Mouse (Mus musculus): Measurements from ENCODE around the gene Slc4a10. TPM values are rescaled to one million over a fixed set of nuclear protein-coding genes. Genes with fewer than 3 reads are reported as not detected.

Slc4a10 gene
- total and polyA plus RNA-seq, 3 experiments: 0.45 to 0.82 TPM; not detected in 1

- H3K27me3 ChIP-seq (ENCODE audit: insufficient read depth, low read length): no peaks in the 10 kb centered on the region
- peaks cover 17% of the 10 kb centered on the region for H3K36me3 ChIP-seq (replicated peaks)
- ATAC-seq (ENCODE audit: extremely low read depth, insufficient number of reproducible peaks, low FRiP score, poor library complexity, severe bottlenecking) (no peak), DNase-seq (ENCODE audit: low spot score) (no peak)
- H3K9me3 ChIP-seq (replicated peaks): no peaks in the 10 kb centered on the region
- TF ChIP-seq GATA1 (IDR thresholded peaks at IDR 0.05; ENCODE audit: borderline replicate concordance, low read length) (no peak), POLR2AphosphoS5 (IDR thresholded peaks at IDR 0.05; ENCODE audit: insufficient replicate concordance, low read depth, low read length) (no peak), GATA2 (IDR thresholded peaks at IDR 0.05; ENCODE audit: borderline replicate concordance, low read depth, low read length) (no peak), TAL1 (conservative IDR thresholded peaks at IDR 0.05; ENCODE audit: low read depth, low read length) (no peak), CTCF (IDR thresholded peaks at IDR 0.05; ENCODE audit: low read depth, low read length) (no peak)
- peaks cover 5% of the 10 kb centered on the region; the same call in 1 of the 2 replicates for H3K4me1 ChIP-seq (ENCODE audit: insufficient read depth, low read depth, low read length)
- no peak overlapping the region for H3K4me3 ChIP-seq (ENCODE audit: low read depth, low read length)
Observed at GRCm38 (mm10) chr2:62341734-62342128, 295.5 kb downstream of the Slc4a10 start.

- peaks cover 2% of the 10 kb centered on the region; the same call in 1 of the 2 replicates for H3K4me1 ChIP-seq (ENCODE audit: insufficient read depth, low read depth, low read length)
- H3K36me3 ChIP-seq (replicated peaks): peaks cover 10% of the 10 kb centered on the region
- no peak for DNase-seq (ENCODE audit: low spot score)
- ATAC-seq (ENCODE audit: extremely low read depth, insufficient number of reproducible peaks, low FRiP score, poor library complexity, severe bottlenecking): no peak
- no peak overlapping the region for H3K4me3 ChIP-seq (ENCODE audit: low read depth, low read length)
- TF ChIP-seq GATA2 (IDR thresholded peaks at IDR 0.05; ENCODE audit: borderline replicate concordance, low read depth, low read length): no peak
- TF ChIP-seq TAL1 (conservative IDR thresholded peaks at IDR 0.05; ENCODE audit: low read depth, low read length): no peak
- TF ChIP-seq CTCF (IDR thresholded peaks at IDR 0.05; ENCODE audit: low read depth, low read length): no peak
- TF ChIP-seq POLR2AphosphoS5 (IDR thresholded peaks at IDR 0.05; ENCODE audit: insufficient replicate concordance, low read depth, low read length): no peak
- no peak for TF ChIP-seq GATA1 (IDR thresholded peaks at IDR 0.05; ENCODE audit: borderline replicate concordance, low read length)
- no peaks in the 10 kb centered on the region for H3K9me3 ChIP-seq (replicated peaks)
- H3K27me3 ChIP-seq (ENCODE audit: insufficient read depth, low read length): no peaks in the 10 kb centered on the region
Observed at GRCm38 (mm10) chr2:62344367-62344766, 298.1 kb downstream of the Slc4a10 start.

- Histone ChIP-seq H3K27me3 (ENCODE audit: insufficient read depth, low read length) (no peaks in the 10 kb centered on the region), H3K4me3 (ENCODE audit: low read depth, low read length) (no peak overlapping the region), H3K36me3 (replicated peaks) (peaks cover 5% of the 10 kb centered on the region), H3K4me1 (ENCODE audit: insufficient read depth, low read depth, low read length) (peaks cover 2% of the 10 kb centered on the region; the same call in 1 of the 2 replicates), H3K9me3 (replicated peaks) (no peaks in the 10 kb centered on the region)
- no peak for ATAC-seq (ENCODE audit: extremely low read depth, insufficient number of reproducible peaks, low FRiP score, poor library complexity, severe bottlenecking)
- DNase-seq (ENCODE audit: low spot score): no peak
- TF ChIP-seq POLR2AphosphoS5 (IDR thresholded peaks at IDR 0.05; ENCODE audit: insufficient replicate concordance, low read depth, low read length): no peak
- no peak for TF ChIP-seq GATA1 (IDR thresholded peaks at IDR 0.05; ENCODE audit: borderline replicate concordance, low read length)
- TF ChIP-seq GATA2 (IDR thresholded peaks at IDR 0.05; ENCODE audit: borderline replicate concordance, low read depth, low read length): no peak
- no peak for TF ChIP-seq TAL1 (conservative IDR thresholded peaks at IDR 0.05; ENCODE audit: low read depth, low read length)
- TF ChIP-seq CTCF (IDR thresholded peaks at IDR 0.05; ENCODE audit: low read depth, low read length): no peak
Observed at GRCm38 (mm10) chr2:62346771-62347170, 300.5 kb downstream of the Slc4a10 start.

- H3K4me1 ChIP-seq (ENCODE audit: insufficient read depth, low read depth, low read length): peaks cover 10% of the 10 kb centered on the region; the same call in 1 of the 2 replicates
- H3K9me3 ChIP-seq (replicated peaks): no peaks in the 10 kb centered on the region
- no peak for DNase-seq (ENCODE audit: low spot score)
Observed at GRCm38 (mm10) chr2:62347762-62348161, 301.5 kb downstream of the Slc4a10 start.

GRCm38 (mm10) chr2:62352035-62352434 lies 305.8 kb downstream of the Slc4a10 start:
- no peak for TF ChIP-seq CTCF (IDR thresholded peaks at IDR 0.05; ENCODE audit: low read depth, low read length)
- no peak for TF ChIP-seq GATA2 (IDR thresholded peaks at IDR 0.05; ENCODE audit: borderline replicate concordance, low read depth, low read length)
- TF ChIP-seq TAL1 (conservative IDR thresholded peaks at IDR 0.05; ENCODE audit: low read depth, low read length): no peak
- TF ChIP-seq POLR2AphosphoS5 (IDR thresholded peaks at IDR 0.05; ENCODE audit: insufficient replicate concordance, low read depth, low read length): no peak
- TF ChIP-seq GATA1 (IDR thresholded peaks at IDR 0.05; ENCODE audit: borderline replicate concordance, low read length): no peak
- ATAC-seq (ENCODE audit: extremely low read depth, insufficient number of reproducible peaks, low FRiP score, poor library complexity, severe bottlenecking): no peak

More at GRCm38 (mm10) chr2:62347762-62348161, 301.5 kb downstream of the Slc4a10 start:
- ATAC-seq (ENCODE audit: extremely low read depth, insufficient number of reproducible peaks, low FRiP score, poor library complexity, severe bottlenecking): no peak
- no peak for TF ChIP-seq POLR2AphosphoS5 (IDR thresholded peaks at IDR 0.05; ENCODE audit: insufficient replicate concordance, low read depth, low read length)
- no peaks in the 10 kb centered on the region for H3K27me3 ChIP-seq (ENCODE audit: insufficient read depth, low read length)
- peaks cover 3% of the 10 kb centered on the region for H3K36me3 ChIP-seq (replicated peaks)
- no peak overlapping the region for H3K4me3 ChIP-seq (ENCODE audit: low read depth, low read length)

GRCm38 (mm10) chr2:62355766-62356165 lies 309.5 kb downstream of the Slc4a10 start:
- Histone ChIP-seq H3K27me3 (ENCODE audit: insufficient read depth, low read length) (peaks cover 3% of the 10 kb centered on the region; the same call in 1 of the 2 replicates), H3K4me1 (ENCODE audit: insufficient read depth, low read depth, low read length) (peaks cover 13% of the 10 kb centered on the region), H3K36me3 (replicated peaks) (peaks cover 13% of the 10 kb centered on the region), H3K9me3 (replicated peaks) (no peaks in the 10 kb centered on the region), H3K4me3 (ENCODE audit: low read depth, low read length) (no peak overlapping the region)
- ATAC-seq (ENCODE audit: extremely low read depth, insufficient number of reproducible peaks, low FRiP score, poor library complexity, severe bottlenecking): no peak
- no peak for DNase-seq (ENCODE audit: low spot score)
- TF ChIP-seq POLR2AphosphoS5 (IDR thresholded peaks at IDR 0.05; ENCODE audit: insufficient replicate concordance, low read depth, low read length) (no peak), GATA2 (IDR thresholded peaks at IDR 0.05; ENCODE audit: borderline replicate concordance, low read depth, low read length) (no peak), TAL1 (conservative IDR thresholded peaks at IDR 0.05; ENCODE audit: low read depth, low read length) (no peak), CTCF (IDR thresholded peaks at IDR 0.05; ENCODE audit: low read depth, low read length) (no peak), GATA1 (IDR thresholded peaks at IDR 0.05; ENCODE audit: borderline replicate concordance, low read length) (no peak)

More at GRCm38 (mm10) chr2:62352035-62352434, 305.8 kb downstream of the Slc4a10 start:
- Histone ChIP-seq H3K4me1 (ENCODE audit: insufficient read depth, low read depth, low read length) (peaks cover 8% of the 10 kb centered on the region; the same call in 1 of the 2 replicates), H3K4me3 (ENCODE audit: low read depth, low read length) (no peak overlapping the region), H3K27me3 (ENCODE audit: insufficient read depth, low read length) (no peaks in the 10 kb centered on the region; the same call in 1 of the 2 replicates), H3K9me3 (replicated peaks) (no peaks in the 10 kb centered on the region), H3K36me3 (replicated peaks) (peaks cover 7% of the 10 kb centered on the region)
- DNase-seq (ENCODE audit: low spot score): no peak
